Mouse (Mus musculus): ENCODE results near the gene Clint1.

GRCm38 (mm10) chr11:45810805-45811204 lies 41.0 kb upstream of the Clint1 start:
- TF ChIP-seq CTCF (IDR thresholded peaks at IDR 0.05; ENCODE audit: low read depth) (no peak), EP300 (IDR thresholded peaks at IDR 0.05; ENCODE audit: low read depth) (no peak)

All from heart, postnatal 0 days (tissue).